Mouse (Mus musculus) CH12.LX (cell line): ENCODE results near the gene Pcsk7. TPM values are rescaled to one million over a fixed set of nuclear protein-coding genes. Genes with fewer than 3 reads are reported as not detected.

ENCODE experiments used
- DNase-seq: peaks from one replicate; pipeline ENCODE4 v3.0.0-alpha.2; 2013; ENCODE audit errors: extremely low read depth
- H3K27ac ChIP-seq: 2 replicates; pipeline ENCODE4 v1.5.1; 2012; ENCODE audit warnings: low read depth, mild to moderate bottlenecking, control low read depth, moderate library complexity; ENCODE audit not compliant: insufficient read depth
- H3K27me3 ChIP-seq: replicated peaks from 2 replicates; pipeline ENCODE3; 2012; ENCODE audit warnings: inconsistent platforms
- H3K36me3 ChIP-seq, 2 experiments: replicated peaks in 1 of 2; 2 replicates each; pipeline versions ENCODE3 to v1.6.1; 2012; ENCODE audit warnings: inconsistent platforms in 1 of 2, low read length in 1 of 2, mild to moderate bottlenecking in 1 of 2, mixed read lengths in 1 of 2, moderate library complexity in 1 of 2; ENCODE audit not compliant: control insufficient read depth in 1 of 2, insufficient read depth in 1 of 2
- H3K4me1 ChIP-seq, 2 experiments: 2 replicates each; pipeline ENCODE4 v1.6.1; 2012; ENCODE audit warnings: inconsistent platforms in 1 of 2, moderate library complexity in 1 of 2; ENCODE audit not compliant: insufficient read depth in 2 of 2, control insufficient read depth in 1 of 2
- H3K4me2 ChIP-seq: 2 replicates; pipeline ENCODE4 v1.6.1; 2012; ENCODE audit warnings: low read depth, mild to moderate bottlenecking, control low read depth; ENCODE audit not compliant: poor library complexity, insufficient read depth, severe bottlenecking
- H3K4me3 ChIP-seq, 3 experiments: fragments of 150-350 bp in 1 of 3; sonication (generic) in 1 of 3; replicated peaks in 1 of 3; 2 replicates each; pipeline versions ENCODE3 to v1.5.1; 2011 to 2012; ENCODE audit warnings: low read depth in 2 of 3, low read length in 2 of 3, mild to moderate bottlenecking in 2 of 3, moderate library complexity in 2 of 3, control low read depth in 1 of 3, improper control_type of control experiment in 1 of 3, inconsistent platforms in 1 of 3, mixed read lengths in 1 of 3; ENCODE audit not compliant: poor library complexity in 1 of 3
- H3K79me2 ChIP-seq: replicated peaks from 2 replicates; pipeline ENCODE4 v1.6.1; 2012; ENCODE audit warnings: mild to moderate bottlenecking, moderate library complexity; ENCODE audit not compliant: control insufficient read depth, poor library complexity, insufficient read depth, severe bottlenecking; ENCODE audit errors: extremely low read depth
- H3K9ac ChIP-seq: 2 replicates; pipeline ENCODE4 v1.6.1; 2012; ENCODE audit warnings: low read depth, mild to moderate bottlenecking, control low read depth, moderate library complexity; ENCODE audit not compliant: insufficient read depth
- H3K9me3 ChIP-seq: replicated peaks from 2 replicates; pipeline ENCODE3; 2012; ENCODE audit warnings: low read length, inconsistent platforms, mixed read lengths
- BHLHE40 ChIP-seq: IDR thresholded peaks from 2 replicates; pipeline ENCODE4 v1.6.1; 2011; ENCODE audit warnings: mild to moderate bottlenecking, low read depth, low read length, improper control_type of control experiment
- CHD2 ChIP-seq: IDR thresholded peaks from 2 replicates; pipeline ENCODE4 v1.6.1; 2011; ENCODE audit warnings: low read length, improper control_type of control experiment
- CTCF ChIP-seq, 2 experiments: IDR thresholded peaks in 1 of 2; conservative IDR thresholded peaks in 1 of 2; 2 replicates each; pipeline ENCODE4 v1.5.1; 2011 to 2012; ENCODE audit warnings: low read depth in 2 of 2, low read length in 2 of 2, improper control_type of control experiment in 1 of 2, inconsistent platforms in 1 of 2, mild to moderate bottlenecking in 1 of 2, moderate library complexity in 1 of 2
- EP300 ChIP-seq: IDR thresholded peaks from 2 replicates; pipeline ENCODE4 v1.6.1; 2011; ENCODE audit warnings: low read length, improper control_type of control experiment
- GABPA ChIP-seq: IDR thresholded peaks from 2 replicates; pipeline ENCODE4 v1.6.1; 2012; ENCODE audit warnings: low read depth, low read length, improper control_type of control experiment, inconsistent platforms; ENCODE audit not compliant: insufficient replicate concordance
- IRF4 ChIP-seq: IDR thresholded peaks from 2 replicates; pipeline ENCODE4 v1.6.1; 2014; ENCODE audit warnings: low read depth, mild to moderate bottlenecking, inconsistent platforms, low read length, improper control_type of control experiment
- JUN ChIP-seq: IDR thresholded peaks from 2 replicates; pipeline ENCODE4 v1.6.1; 2011; ENCODE audit warnings: low read depth, mild to moderate bottlenecking, low read length, improper control_type of control experiment, moderate library complexity; ENCODE audit not compliant: insufficient read depth
- KAT2A ChIP-seq: IDR thresholded peaks from 2 replicates; pipeline ENCODE4 v1.6.1; 2012; ENCODE audit warnings: low read length, improper control_type of control experiment, inconsistent platforms; ENCODE audit not compliant: insufficient replicate concordance
- MAZ ChIP-seq: IDR thresholded peaks from 2 replicates; pipeline ENCODE4 v1.6.1; 2012; ENCODE audit warnings: low read depth, mild to moderate bottlenecking, inconsistent platforms, low read length, improper control_type of control experiment, moderate library complexity
- MEF2A ChIP-seq: IDR thresholded peaks from 2 replicates; pipeline ENCODE4 v1.6.1; 2014; ENCODE audit warnings: low read depth, mild to moderate bottlenecking, inconsistent platforms, low read length, improper control_type of control experiment, borderline replicate concordance
- MXI1 ChIP-seq: IDR thresholded peaks from 2 replicates; pipeline ENCODE4 v1.6.1; 2011; ENCODE audit warnings: mild to moderate bottlenecking, low read depth, low read length, improper control_type of control experiment
- MYC ChIP-seq: IDR thresholded peaks from 2 replicates; pipeline ENCODE4 v1.6.1; 2011; ENCODE audit warnings: low read depth, mild to moderate bottlenecking, improper control_type of control experiment, low read length
- PAX5 ChIP-seq: IDR thresholded peaks from 2 replicates; pipeline ENCODE4 v1.6.1; 2012; ENCODE audit warnings: low read length, inconsistent platforms, mixed read lengths
- RCOR1 ChIP-seq: conservative IDR thresholded peaks from 2 replicates; pipeline ENCODE4 v1.6.1; 2012; ENCODE audit warnings: low read depth, mild to moderate bottlenecking, inconsistent platforms, low read length, improper control_type of control experiment
- SMC3 ChIP-seq: IDR thresholded peaks from 2 replicates; pipeline ENCODE4 v1.6.1; 2011; ENCODE audit warnings: low read depth, low read length, improper control_type of control experiment
- ZC3H11A ChIP-seq: IDR thresholded peaks from 2 replicates; pipeline ENCODE4 v1.6.1; 2012; ENCODE audit warnings: low read depth, mild to moderate bottlenecking, inconsistent platforms, low read length, improper control_type of control experiment
- ZNF384 ChIP-seq: IDR thresholded peaks from 2 replicates; pipeline ENCODE4 v1.6.1; 2012; ENCODE audit warnings: low read depth, low read length, improper control_type of control experiment, inconsistent platforms
- dilution Hi-C: fragments of 300-500 bp; cut with MboI; formaldehyde crosslinking; loops from 2 replicates; pipeline ENCODE4 v1.14.3; 2020; ENCODE audit warnings: low sequenced_read_pairs; ENCODE audit not compliant: extremely low pct_unique_long_range_greater_than_20kb, extremely low pct_ligation_motif_present
- in situ Hi-C: fragments of 300-500 bp; cut with MboI; formaldehyde crosslinking; loops from 3 replicates; pipeline ENCODE4 v1.14.3; 2019; ENCODE audit warnings: low sequenced_read_pairs, low pct_ligation_motif_present, low pct_unique_long_range_greater_than_20kb, mixed read lengths
- polyA plus RNA-seq: library from polyadenylated mRNA; unstranded; fragments of >175 nt; gene quantifications from 2 replicates; pipeline ENCODE4 v1.2.1, GENCODE M21; 2012; ENCODE audit warnings: low read depth; ENCODE audit not compliant: insufficient read length
- total RNA-seq, 2 experiments: library from RNA; depleted of rRNA; stranded (reverse); fragments of 300-350 nt in 1 of 2; fragments of >200 nt in 1 of 2; gene quantifications; 2 replicates each; pipeline ENCODE4 v1.2.3; 2012 to 2014

The Pcsk7 gene
- total and polyA plus RNA-seq, 3 experiments: 16.5 to 18.5 (median 17.9) TPM

DNA sequence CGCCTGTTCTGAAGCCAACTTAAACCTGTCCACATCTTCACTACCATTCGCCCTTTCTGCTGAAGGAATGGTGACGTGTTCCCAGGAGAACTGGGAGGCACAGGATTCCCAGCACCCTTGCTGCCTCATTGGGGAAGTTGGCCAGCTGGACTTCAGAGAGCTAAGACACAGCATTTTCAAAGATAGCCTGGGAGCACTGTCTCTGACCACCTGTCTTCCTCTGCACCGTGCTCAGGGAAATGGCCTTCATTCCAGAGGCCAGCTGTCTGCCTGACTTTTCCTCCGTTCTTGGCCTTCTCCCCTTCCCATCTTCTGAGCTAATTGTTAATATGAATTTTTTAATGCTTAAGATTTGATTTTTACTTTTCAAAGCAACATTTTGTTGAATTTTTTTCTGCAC is 23.0 kb downstream of the Pcsk7 start:
- no peaks in the 10 kb centered on the region for H3K27me3 ChIP-seq
- no peaks in the 10 kb centered on the region for H3K9me3 ChIP-seq
- peaks cover 59 to 82% of the 10 kb centered on the region in 2 experiments for H3K36me3 ChIP-seq
- H3K4me3 ChIP-seq: no peak overlapping the region
- TF ChIP-seq MAZ (no peak), ZC3H11A (no peak), CTCF (conservative IDR thresholded peaks at IDR 0.05 in 1 of 2, IDR thresholded peaks at IDR 0.05 in 1 of 2; ENCODE audit: low read depth in 2 of 2, low read length in 2 of 2) (no peak), KAT2A (no peak), CHD2 (no peak), ZNF384 (no peak), JUN (no peak), IRF4 (no peak), MYC (no peak), PAX5 (no peak), EP300 (no peak), BHLHE40 (no peak), SMC3 (no peak), MXI1 (no peak), GABPA (no peak), MEF2A (no peak)
- no peaks in the 10 kb centered on the region for H3K79me2 ChIP-seq
- no peak overlapping the region for H3K9ac ChIP-seq
- no peaks in the 10 kb centered on the region for H3K4me1 ChIP-seq
- no peak overlapping the region for H3K27ac ChIP-seq
- dilution Hi-C loops (no loop called here), in situ Hi-C loops (no loop called here)
- no peak for DNase-seq
- H3K4me2 ChIP-seq: no peak overlapping the region

DNA sequence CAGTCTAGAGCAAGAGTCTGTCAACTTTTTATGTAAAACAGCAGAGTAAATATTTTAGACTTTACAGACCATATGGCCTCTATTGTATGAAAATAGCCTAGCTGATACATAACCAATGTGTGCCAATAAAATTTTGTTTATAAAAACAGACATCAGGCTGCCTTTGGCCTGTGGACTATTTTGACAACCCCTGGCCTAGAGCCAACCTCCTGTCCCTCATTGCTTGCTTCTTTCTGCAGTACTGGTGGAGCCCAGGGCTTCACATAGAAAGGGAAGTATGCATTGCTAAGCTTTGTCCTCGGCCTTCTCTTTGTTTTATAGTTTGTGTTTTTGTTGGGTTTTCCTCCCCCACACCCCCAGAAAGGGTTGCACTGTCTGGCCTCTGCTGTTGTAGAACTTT is 25.7 kb downstream of the Pcsk7 start:
- in situ Hi-C loops: no loop called here
- Histone ChIP-seq H3K9me3 (no peaks in the 10 kb centered on the region), H3K4me1 (0 out of 4 replicates have a peak, but pooled peaks cover 0 to 4% of the 10 kb centered on the region in 2 experiments), H3K4me3 (no peak overlapping the region), H3K27me3 (no peaks in the 10 kb centered on the region), H3K79me2 (no peaks in the 10 kb centered on the region), H3K36me3 (peaks cover 42 to 74% of the 10 kb centered on the region in 2 experiments), H3K4me2 (no peak overlapping the region), H3K9ac (no peak overlapping the region), H3K27ac (no peak overlapping the region)
- dilution Hi-C loops: no loop called here
- no peak for TF ChIP-seq SMC3
- no peak for TF ChIP-seq EP300
- TF ChIP-seq RCOR1: no peak
- no peak for DNase-seq
